Mouse (Mus musculus) limb, embryonic 11.5 days (tissue): ENCODE measurements at regions not wholly inside any gene's neighbourhood (a gene's known extent, or its start where the extent isn't known, plus 50 kb on each side); places are given as distances from the start of the nearest gene placed in this dataset.

Experiments used
- ATAC-seq: fragments of 200-750 bp; cut with Nextera tagmentation; 2 replicates; pipeline ENCODE4 v1.8.0; 2017; ENCODE audit warnings: low read depth; ENCODE audit not compliant: insufficient number of reproducible peaks, low FRiP score, low TSS enrichment
- DNase-seq: peaks from one replicate; pipeline ENCODE4 v3.0.0-alpha.2; 2015; ENCODE audit warnings: low spot score
- H3K27ac ChIP-seq: fragments of 300-500 bp; sonication (generic); replicated peaks from 2 replicates; pipeline ENCODE4 v1.5.1; 2014; ENCODE audit warnings: low read depth, mild to moderate bottlenecking, low read length
- H3K27me3 ChIP-seq: fragments of 300-500 bp; sonication (generic); 2 replicates; pipeline ENCODE4 v1.6.1; 2014; ENCODE audit warnings: mild to moderate bottlenecking, low read length, mixed read lengths; ENCODE audit not compliant: control insufficient read depth, insufficient read depth
- H3K36me3 ChIP-seq: fragments of 300-500 bp; sonication (generic); 2 replicates; pipeline ENCODE4 v1.6.1; 2014; ENCODE audit warnings: mild to moderate bottlenecking, low read length, moderate library complexity, mixed read lengths; ENCODE audit not compliant: control insufficient read depth, insufficient read depth
- H3K4me1 ChIP-seq: fragments of 300-500 bp; sonication (generic); 2 replicates; pipeline ENCODE4 v1.6.1; 2014; ENCODE audit warnings: low read length, mixed read lengths; ENCODE audit not compliant: control insufficient read depth, insufficient read depth
- H3K4me2 ChIP-seq: fragments of 300-500 bp; sonication (generic); 2 replicates; pipeline ENCODE4 v1.6.1; 2014; ENCODE audit warnings: low read depth, mild to moderate bottlenecking, moderate library complexity; ENCODE audit not compliant: severe bottlenecking
- H3K4me3 ChIP-seq: fragments of 300-500 bp; sonication (generic); 2 replicates; pipeline ENCODE4 v1.5.1; 2014; ENCODE audit warnings: low read depth, low read length
- H3K9ac ChIP-seq: fragments of 300-500 bp; sonication (generic); 2 replicates; pipeline ENCODE4 v1.6.1; 2014; ENCODE audit warnings: mild to moderate bottlenecking, low read length
- H3K9me3 ChIP-seq: fragments of 300-500 bp; sonication (generic); 2 replicates; pipeline ENCODE4 v1.6.1; 2016; ENCODE audit warnings: low read length; ENCODE audit not compliant: control insufficient read depth
- whole genome bisulfite sequencing: fragments of 180-500 bp; shearing (Covaris S2); extraction: QIAGEN DNeasy Blood & Tissue Kit; methylation state at CpG from one replicate; pipeline ENCODE4 v1.1.7; 2014; 5-methylcytosine and 5-hydroxymethylcytosine counted together

- no peak for ATAC-seq
- Histone ChIP-seq H3K4me2 (no peak overlapping the region), H3K4me1 (no peaks in the 10 kb centered on the region), H3K27me3 (no peaks in the 10 kb centered on the region), H3K36me3 (no peaks in the 10 kb centered on the region), H3K9me3 (no peaks in the 10 kb centered on the region), H3K4me3 (no peak overlapping the region), H3K27ac (no peak overlapping the region), H3K9ac (no peak overlapping the region)
- 87% methylated on average over 4 of the region's 4 CpGs for WGBS
- no peak for DNase-seq
Observed at GRCm38 (mm10) chr3:143988991-143989390, 216.0 kb downstream of the Lmo4 start.

- no peak overlapping the region for H3K4me3 ChIP-seq
- H3K4me2 ChIP-seq, result no peak overlapping the region
- no peak for DNase-seq
- no peak overlapping the region for H3K27ac ChIP-seq
- no peak overlapping the region for H3K9ac ChIP-seq
- H3K9me3 ChIP-seq, result no peaks in the 10 kb centered on the region
- H3K27me3 ChIP-seq, result no peaks in the 10 kb centered on the region
- ATAC-seq, result no peak
- no peaks in the 10 kb centered on the region for H3K4me1 ChIP-seq
- 92% methylated on average over 5 of the region's 5 CpGs for whole genome bisulfite sequencing
- no peaks in the 10 kb centered on the region for H3K36me3 ChIP-seq
Observed at GRCm38 (mm10) chr3:143988037-143988436, 217.0 kb downstream of the Lmo4 start.

- ATAC-seq, result no peak
- H3K4me1 ChIP-seq, result no peaks in the 10 kb centered on the region
- no peaks in the 10 kb centered on the region for H3K36me3 ChIP-seq
- no peak overlapping the region for H3K4me3 ChIP-seq
- 97% methylated on average over 2 of the region's 2 CpGs for WGBS
- H3K9me3 ChIP-seq, result no peaks in the 10 kb centered on the region
- no peaks in the 10 kb centered on the region for H3K27me3 ChIP-seq
- no peak overlapping the region for H3K27ac ChIP-seq
- no peak overlapping the region for H3K4me2 ChIP-seq
- no peak for DNase-seq
- H3K9ac ChIP-seq, result no peak overlapping the region
Observed at GRCm38 (mm10) chr3:143986798-143987197, 218.2 kb downstream of the Lmo4 start.

GRCm38 (mm10) chr3:143986200-143986506 lies 218.9 kb downstream of the Lmo4 start:
- Histone ChIP-seq H3K9ac (no peak overlapping the region), H3K36me3 (no peaks in the 10 kb centered on the region), H3K4me2 (no peak overlapping the region), H3K27ac (no peak overlapping the region), H3K9me3 (no peaks in the 10 kb centered on the region), H3K27me3 (no peaks in the 10 kb centered on the region), H3K4me3 (no peak overlapping the region), H3K4me1 (no peaks in the 10 kb centered on the region)
- ATAC-seq (no peak), DNase-seq (no peak)
- 80% methylated on average over 5 of the region's 5 CpGs for WGBS

GRCm38 (mm10) chr3:143985349-143986199 lies 219.4 kb downstream of the Lmo4 start:
- Histone ChIP-seq H3K4me2 (no peak overlapping the region), H3K36me3 (no peaks in the 10 kb centered on the region), H3K4me1 (no peaks in the 10 kb centered on the region), H3K27me3 (no peaks in the 10 kb centered on the region), H3K27ac (no peak overlapping the region), H3K4me3 (no peak overlapping the region), H3K9me3 (no peaks in the 10 kb centered on the region), H3K9ac (no peak overlapping the region)
- 64% methylated on average over 6 of the region's 6 CpGs for WGBS
- DNase-seq (no peak), ATAC-seq (no peak)

- no peak overlapping the region for H3K9ac ChIP-seq
- no peak overlapping the region for H3K4me3 ChIP-seq
- ATAC-seq, result no peak
- no peaks in the 10 kb centered on the region for H3K27me3 ChIP-seq
- no peaks in the 10 kb centered on the region for H3K36me3 ChIP-seq
- no peaks in the 10 kb centered on the region for H3K4me1 ChIP-seq
- no peak overlapping the region for H3K4me2 ChIP-seq
- 80% methylated on average over 2 of the region's 2 CpGs for WGBS
- no peak overlapping the region for H3K27ac ChIP-seq
- DNase-seq, result no peak
- H3K9me3 ChIP-seq, result no peaks in the 10 kb centered on the region
Observed at GRCm38 (mm10) chr3:143978703-143979102, 226.3 kb downstream of the Lmo4 start.

- Histone ChIP-seq H3K9ac (no peak overlapping the region), H3K4me3 (no peak overlapping the region), H3K27me3 (no peaks in the 10 kb centered on the region), H3K9me3 (no peaks in the 10 kb centered on the region), H3K27ac (no peak overlapping the region), H3K4me1 (no peaks in the 10 kb centered on the region), H3K36me3 (no peaks in the 10 kb centered on the region), H3K4me2 (no peak overlapping the region)
- ATAC-seq (no peak), DNase-seq (no peak)
- WGBS, result 90% methylated on average over 7 of the region's 7 CpGs
Observed at GRCm38 (mm10) chr3:143977886-143978447, 227.1 kb downstream of the Lmo4 start.

GRCm38 (mm10) chr3:143973582-143973981 lies 231.4 kb downstream of the Lmo4 start:
- H3K27ac ChIP-seq, result no peak overlapping the region
- no peaks in the 10 kb centered on the region for H3K4me1 ChIP-seq
- no peaks in the 10 kb centered on the region for H3K9me3 ChIP-seq
- no peaks in the 10 kb centered on the region for H3K27me3 ChIP-seq
- 83% methylated on average over 9 of the region's 9 CpGs for WGBS
- DNase-seq (no peak), ATAC-seq (no peak)
- no peak overlapping the region for H3K4me2 ChIP-seq
- H3K9ac ChIP-seq, result no peak overlapping the region
- H3K4me3 ChIP-seq, result no peak overlapping the region
- no peaks in the 10 kb centered on the region for H3K36me3 ChIP-seq

GRCm38 (mm10) chr3:143972351-143972750 lies 232.7 kb downstream of the Lmo4 start:
- ATAC-seq, result no peak
- no peaks in the 10 kb centered on the region for H3K27me3 ChIP-seq
- no peaks in the 10 kb centered on the region for H3K36me3 ChIP-seq
- no peak overlapping the region for H3K4me2 ChIP-seq
- no peaks in the 10 kb centered on the region for H3K4me1 ChIP-seq
- no peak overlapping the region for H3K4me3 ChIP-seq
- H3K9me3 ChIP-seq, result no peaks in the 10 kb centered on the region
- no peak overlapping the region for H3K9ac ChIP-seq
- no peak for DNase-seq
- H3K27ac ChIP-seq, result no peak overlapping the region
